In the genomic region with DNA sequence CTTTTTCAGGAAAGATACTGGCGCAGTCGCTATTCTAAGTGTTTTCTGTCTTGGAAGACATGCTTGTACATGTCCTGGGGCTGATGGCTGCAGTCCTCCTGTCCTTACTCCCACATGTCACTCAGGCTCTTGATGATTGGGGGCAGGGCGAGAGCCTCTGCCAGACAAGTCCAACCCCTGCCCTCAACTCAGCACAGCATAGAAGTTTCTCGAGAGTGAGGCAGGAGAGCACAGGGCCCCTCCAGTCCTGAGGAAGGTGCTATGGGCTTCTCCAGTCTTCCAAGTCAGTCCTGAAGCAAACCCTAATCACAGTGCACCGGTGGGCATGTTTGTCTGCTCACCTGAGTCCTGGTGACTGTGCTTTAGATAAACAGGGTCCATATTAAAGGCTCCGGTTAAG, we compare ENCODE assay signal across 10 mouse cellular contexts. TPM values are rescaled to one million over a fixed set of nuclear protein-coding genes. Genes with fewer than 3 reads are reported as not detected.
DNase-seq lines count a peak whose midpoint lies in the region; ATAC-seq and TF ChIP-seq lines count a peak whose summit lies in the region.
"Had no signal": no experiment of that assay in that cellular context is flagged by ENCODE, and none has a peak within 500 bp of the region (broad histone marks: within the 10 kb centered on the region; RNA-seq: fewer than 3 reads in every experiment).

No protein-coding gene starts in this region.

- H3K27me3 ChIP-seq in embryonic facial prominence, embryonic 12.5 days, result no peaks in the 10 kb centered on the region
- H3K27me3 ChIP-seq in midbrain, embryonic 13.5 days, result no peaks in the 10 kb centered on the region

- TF ChIP-seq CTCF in lung, adult 2 months (IDR thresholded peaks at IDR 0.05; ENCODE audit: insufficient read depth, low read length), result no peak

- H3K4me3 ChIP-seq in lung, adult 2 months (replicated peaks; ENCODE audit: extremely low read depth, low read depth, low read length), result no peak overlapping the region
- H3K4me3 ChIP-seq in embryonic facial prominence, embryonic 12.5 days, result no peak overlapping the region
- H3K4me3 ChIP-seq in midbrain, embryonic 13.5 days (replicated peaks), result no peak overlapping the region

- peak; percentile 74 for DNase-seq in heart, adult 11 months
- no peak for DNase-seq in heart, postnatal 36 days
- DNase-seq in lung, adult 2 months, result peak; percentile 8
- no peak for DNase-seq in lung, adult 18-20 months
- DNase-seq in gastrocnemius, postnatal 25 days, result no peak
- no peak for DNase-seq in cerebellum, adult 9-10 months
- DNase-seq: B cell, adult 2 months had no signal

- 0 out of 2 replicates have a peak overlapping the region, but pooled peaks have one; percentile 17 for H3K9ac ChIP-seq in embryonic facial prominence, embryonic 12.5 days
- H3K9ac ChIP-seq in midbrain, embryonic 13.5 days (replicated peaks), result no peak overlapping the region; the same call in 1 of the 2 replicates
- H3K9ac ChIP-seq: liver, embryonic 14.5 days had no signal

- no peaks in the 10 kb centered on the region for H3K36me3 ChIP-seq in embryonic facial prominence, embryonic 12.5 days
- H3K36me3 ChIP-seq in midbrain, embryonic 13.5 days, result no peaks in the 10 kb centered on the region

- no peaks in the 10 kb centered on the region for H3K9me3 ChIP-seq in embryonic facial prominence, embryonic 12.5 days
- H3K9me3 ChIP-seq in midbrain, embryonic 13.5 days, result no peaks in the 10 kb centered on the region

- H3K4me2 ChIP-seq in embryonic facial prominence, embryonic 12.5 days (replicated peaks), result peak overlapping the region; percentile 26
- H3K4me2 ChIP-seq in midbrain, embryonic 13.5 days (replicated peaks), result no peak overlapping the region

- H3K27ac ChIP-seq in embryonic facial prominence, embryonic 12.5 days, result peak overlapping the region; percentile 97
- H3K27ac ChIP-seq in midbrain, embryonic 13.5 days, result no peak overlapping the region
- H3K27ac ChIP-seq: liver, embryonic 14.5 days had no signal

- ATAC-seq in embryonic facial prominence, embryonic 12.5 days (ENCODE audit: insufficient number of reproducible peaks, insufficient read depth, low FRiP score, low TSS enrichment), result 0 out of 2 replicates have a peak, but pooled peaks have one; percentile 18
- ATAC-seq in midbrain, embryonic 13.5 days, result peak; percentile 38

- intact Hi-C loops in heart, postnatal 36 days (cut with DNase I), result no loop called here

- peaks cover 17% of the 10 kb centered on the region for H3K4me1 ChIP-seq in lung, adult 2 months (ENCODE audit: control insufficient read depth, insufficient read depth, low read length)
- H3K4me1 ChIP-seq in embryonic facial prominence, embryonic 12.5 days, result peaks cover 73% of the 10 kb centered on the region
- peaks cover 64% of the 10 kb centered on the region for H3K4me1 ChIP-seq in midbrain, embryonic 13.5 days (replicated peaks)

- 49% methylated on average over 6 of the region's 6 CpGs for WGBS in lung, adult 2 months
- 15% methylated on average over 6 of the region's 6 CpGs for WGBS in embryonic facial prominence, embryonic 12.5 days
- 28% methylated on average over 6 of the region's 6 CpGs for WGBS in midbrain, embryonic 13.5 days

- no peak for TF ChIP-seq POLR2A in lung, adult 2 months (IDR thresholded peaks at IDR 0.05; ENCODE audit: borderline replicate concordance, extremely low read depth, low read depth, low read length)

RNA-seq across cellular contexts. Expression of a gene that starts 20.0 kb away (rescaled TPM):
- 1 to 10 TPM in 1 of 2 experiments, under 1 TPM in 1; 0.81 to 1.8 TPM for total RNA-seq in heart, postnatal 36 days (2021)
- 0.17 and 0.47 TPM in 2 replicates for polyA plus RNA-seq in lung, adult 2 months (2012; rRNA removed)
- 66.9 and 71.1 TPM in 2 replicates for polyA plus RNA-seq in embryonic facial prominence, embryonic 12.5 days (2016; fragmentation: Nextera tagmentation; extraction: Ambion mirVana)
- polyA plus RNA-seq in midbrain, embryonic 13.5 days (2015; fragmentation: Nextera tagmentation; extraction: Ambion mirVana), result 23.6 and 26.2 TPM in 2 replicates
- under 1 TPM; 0.51 to 0.54 TPM for total RNA-seq in gastrocnemius, postnatal 25 days (2021)

Comparison
In these comparisons a context has a peak if more than half of its experiments do, and no peak if none do; other contexts are left out.
1. DNase-seq: peak in heart, adult 11 months (single experiment) and lung, adult 2 months (single experiment); none in heart, postnatal 36 days (0 of 2), lung, adult 18-20 months (0 of 2), gastrocnemius, postnatal 25 days (single experiment) and cerebellum, adult 9-10 months (single experiment).
2. RNA of a gene that starts 20.0 kb away (polyA plus RNA-seq): 66.9 to 71.1 TPM in embryonic facial prominence, embryonic 12.5 days and 23.6 to 26.2 TPM in midbrain, embryonic 13.5 days; 0.17 to 0.47 TPM in lung, adult 2 months; every median in the first group is over 10 times any median in the second.